Mouse (Mus musculus) thymus, postnatal 25 days (tissue): ENCODE data around the gene Alkbh1.

ENCODE experiments used
- DNase-seq: peaks from one replicate; pipeline ENCODE4 v3.0.0; 2022

The Alkbh1 gene

GRCm38 (mm10) chr12:87380586-87381379 lies 63.0 kb downstream of the Alkbh1 start:
- DNase-seq, result no peak

GRCm38 (mm10) chr12:87379496-87379895 lies 64.3 kb downstream of the Alkbh1 start:
- DNase-seq, result no peak
